Comparison of ENCODE assay signal across 21 mouse cellular contexts in the genomic region with DNA sequence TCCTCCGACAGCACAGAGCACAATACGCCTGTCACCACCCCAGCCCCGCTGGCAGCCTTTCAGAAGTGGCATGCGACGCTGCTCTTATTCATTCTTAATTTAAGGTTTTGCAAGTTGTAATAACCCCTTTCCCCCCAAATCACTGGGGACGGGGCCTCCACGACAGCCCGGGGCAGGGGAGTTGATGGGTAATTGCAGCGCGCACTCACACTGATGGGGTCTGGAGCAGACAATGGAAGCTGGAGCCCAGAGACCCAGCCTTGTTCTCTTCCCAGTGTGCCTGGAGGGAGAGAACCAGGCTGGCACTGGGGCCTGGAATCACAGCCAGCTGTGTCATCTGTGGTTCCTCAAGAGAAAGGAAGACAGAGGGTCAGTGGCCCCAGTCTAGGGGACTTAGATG. TPM values are rescaled to one million over a fixed set of nuclear protein-coding genes. Genes with fewer than 3 reads are reported as not detected.
DNase-seq lines count a peak whose midpoint lies in the region; ATAC-seq and TF ChIP-seq lines count a peak whose summit lies in the region.
"Had no signal": no experiment of that assay in that cellular context is flagged by ENCODE, and none has a peak within 500 bp of the region (broad histone marks: within the 10 kb centered on the region; RNA-seq: fewer than 3 reads in every experiment).

No protein-coding gene starts in this region.

- TF ChIP-seq CTCF in forebrain, postnatal 0 days (IDR thresholded peaks at IDR 0.05; ENCODE audit: low read depth), result no peak

- H3K27ac ChIP-seq in forebrain, embryonic 13.5 days, result peak overlapping the region; percentile 31; the same call in 1 of the 2 replicates
- H3K27ac ChIP-seq in forebrain, embryonic 11.5 days (ENCODE audit: low read depth, low read length), result no peak overlapping the region
- peak overlapping the region; percentile 30 for H3K27ac ChIP-seq in heart, embryonic 16.5 days (ENCODE audit: low read length)
- H3K27ac ChIP-seq in forebrain, postnatal 0 days (ENCODE audit: low read depth, low read length), result no peak overlapping the region
- H3K27ac ChIP-seq: limb, embryonic 12.5 days; midbrain, embryonic 12.5 days had no signal

- no peak for DNase-seq in forebrain, embryonic 11.5 days (ENCODE audit: low spot score)
- DNase-seq in heart, postnatal 4 days, result no peak
- peak; percentile 28 for DNase-seq in retina, postnatal 1 day
- DNase-seq in retina, embryonic 14.5 days (ENCODE audit: low spot score), result no peak
- peak; percentile 26 for DNase-seq in forebrain, postnatal 0 days
- DNase-seq in T-cell, adult 2 months (ENCODE audit: low spot score), result no peak
- DNase-seq: adrenal gland, postnatal 36 days; cerebellum, adult 11 months; cerebellum, adult 9-11 months; gastrocnemius, postnatal 25 days; kidney, postnatal 36 days; lung, adult 18-20 months; lung, postnatal 10 days; right cerebral cortex, postnatal 25 days; spleen, adult 18-20 months had no signal

- peaks cover 16% of the 10 kb centered on the region for H3K4me1 ChIP-seq in forebrain, embryonic 13.5 days
- H3K4me1 ChIP-seq in forebrain, embryonic 11.5 days (replicated peaks; ENCODE audit: control insufficient read depth, insufficient read depth, low read length), result peaks cover 3% of the 10 kb centered on the region; the same call in 1 of the 2 replicates
- H3K4me1 ChIP-seq in heart, embryonic 16.5 days (ENCODE audit: control insufficient read depth, insufficient read depth, low read length), result peaks cover 29% of the 10 kb centered on the region
- H3K4me1 ChIP-seq in forebrain, postnatal 0 days (ENCODE audit: insufficient read depth), result no peaks in the 10 kb centered on the region

- peak; percentile 66; the same call in 1 of the 2 replicates for ATAC-seq in forebrain, embryonic 13.5 days
- ATAC-seq in forebrain, embryonic 11.5 days (replicated peaks; ENCODE audit: low FRiP score), result no peak
- no peak for ATAC-seq in heart, embryonic 16.5 days (replicated peaks; ENCODE audit: extremely low read depth, insufficient read depth, low FRiP score)
- peak; percentile 66 for ATAC-seq in forebrain, postnatal 0 days
- ATAC-seq: intestine, postnatal 0 days had no signal

- peaks cover 13% of the 10 kb centered on the region; the same call in 1 of the 2 replicates for H3K27me3 ChIP-seq in forebrain, embryonic 13.5 days
- no peaks in the 10 kb centered on the region for H3K27me3 ChIP-seq in forebrain, embryonic 11.5 days (ENCODE audit: control insufficient read depth, insufficient read depth, low read length)
- no peaks in the 10 kb centered on the region for H3K27me3 ChIP-seq in heart, embryonic 16.5 days (ENCODE audit: control insufficient read depth, insufficient read depth, low read length)
- H3K27me3 ChIP-seq in forebrain, postnatal 0 days (ENCODE audit: insufficient read depth, low read length), result no peaks in the 10 kb centered on the region

- no peaks in the 10 kb centered on the region for H3K36me3 ChIP-seq in forebrain, embryonic 13.5 days (ENCODE audit: poor library complexity, severe bottlenecking)
- H3K36me3 ChIP-seq in forebrain, embryonic 11.5 days (ENCODE audit: control insufficient read depth, insufficient read depth, low read length), result no peaks in the 10 kb centered on the region
- no peaks in the 10 kb centered on the region for H3K36me3 ChIP-seq in heart, embryonic 16.5 days (ENCODE audit: control insufficient read depth, insufficient read depth)
- H3K36me3 ChIP-seq in forebrain, postnatal 0 days (ENCODE audit: insufficient read depth), result no peaks in the 10 kb centered on the region
- H3K36me3 ChIP-seq: limb, embryonic 12.5 days; midbrain, embryonic 12.5 days had no signal

- H3K4me2 ChIP-seq in forebrain, embryonic 13.5 days, result no peak overlapping the region
- no peak overlapping the region for H3K4me2 ChIP-seq in forebrain, embryonic 11.5 days (ENCODE audit: low read depth, low read length, severe bottlenecking)
- H3K4me2 ChIP-seq in heart, embryonic 16.5 days (ENCODE audit: low read depth, low read length), result no peak overlapping the region
- no peak overlapping the region for H3K4me2 ChIP-seq in forebrain, postnatal 0 days (ENCODE audit: low read depth)
- H3K4me2 ChIP-seq: limb, embryonic 12.5 days; liver, embryonic 11.5 days; midbrain, embryonic 12.5 days had no signal

- WGBS in forebrain, embryonic 13.5 days, result 52% methylated on average over 10 of the region's 10 CpGs
- 76% methylated on average over 10 of the region's 10 CpGs for WGBS in forebrain, embryonic 11.5 days
- WGBS in heart, embryonic 16.5 days, result 66% methylated on average over 10 of the region's 10 CpGs
- 36% methylated on average over 10 of the region's 10 CpGs for WGBS in forebrain, postnatal 0 days

- no peaks in the 10 kb centered on the region for H3K9me3 ChIP-seq in forebrain, embryonic 13.5 days (replicated peaks)
- no peaks in the 10 kb centered on the region for H3K9me3 ChIP-seq in forebrain, embryonic 11.5 days (ENCODE audit: control insufficient read depth, low read length)
- no peaks in the 10 kb centered on the region for H3K9me3 ChIP-seq in heart, embryonic 16.5 days (replicated peaks; ENCODE audit: control insufficient read depth, low read length)
- no peaks in the 10 kb centered on the region for H3K9me3 ChIP-seq in forebrain, postnatal 0 days (ENCODE audit: low read length)
- H3K9me3 ChIP-seq: limb, embryonic 12.5 days; midbrain, embryonic 12.5 days had no signal

- H3K9ac ChIP-seq in forebrain, embryonic 13.5 days, result no peak overlapping the region
- H3K9ac ChIP-seq in forebrain, embryonic 11.5 days (ENCODE audit: low read length), result no peak overlapping the region; the same call in 1 of the 2 replicates
- H3K9ac ChIP-seq in heart, embryonic 16.5 days (ENCODE audit: low read length), result peak overlapping the region; percentile 17; the same call in 1 of the 2 replicates
- no peak overlapping the region for H3K9ac ChIP-seq in forebrain, postnatal 0 days
- H3K9ac ChIP-seq: limb, embryonic 12.5 days; midbrain, embryonic 12.5 days had no signal

- H3K4me3 ChIP-seq in forebrain, embryonic 13.5 days, result no peak overlapping the region
- H3K4me3 ChIP-seq in forebrain, embryonic 11.5 days (ENCODE audit: low read depth, low read length), result no peak overlapping the region
- no peak overlapping the region for H3K4me3 ChIP-seq in heart, embryonic 16.5 days (ENCODE audit: low read length)
- no peak overlapping the region for H3K4me3 ChIP-seq in forebrain, postnatal 0 days (ENCODE audit: low read depth, low read length)
- H3K4me3 ChIP-seq: limb, embryonic 12.5 days; midbrain, embryonic 12.5 days had no signal

RNA-seq across cellular contexts. Expression of gene Casz1, which starts 54.2 kb away (rescaled TPM):
- 1.3 and 1.9 TPM in 2 replicates for polyA plus RNA-seq in forebrain, embryonic 13.5 days (2015; fragmentation: Nextera tagmentation; extraction: Ambion mirVana)
- polyA plus RNA-seq in forebrain, embryonic 11.5 days (2014; fragmentation: Nextera tagmentation; extraction: Ambion mirVana), result 3.4 and 3.6 TPM in 2 replicates
- polyA plus RNA-seq in heart, embryonic 16.5 days (2015; fragmentation: Nextera tagmentation; extraction: Ambion mirVana), result 22.4 and 25.7 TPM in 2 replicates
- total RNA-seq in heart, postnatal 4 days (2021), result 10 to 100 TPM; 79.5 to 82.9 TPM
- 1.2 and 3.1 TPM in 2 replicates for total RNA-seq in forebrain, postnatal 0 days (2014; rRNA removed)
- 0.65 and 1.1 TPM in 2 replicates for polyA plus RNA-seq in forebrain, postnatal 0 days (2015; fragmentation: Nextera tagmentation; extraction: Ambion mirVana)

Comparison
In these comparisons a context has a peak if more than half of its experiments do, and no peak if none do; other contexts are left out.
1. ATAC-seq: peak in forebrain, embryonic 13.5 days (single experiment) and forebrain, postnatal 0 days (single experiment); none in forebrain, embryonic 11.5 days (single experiment) and heart, embryonic 16.5 days (single experiment).
2. H3K27ac ChIP-seq: peak in forebrain, embryonic 13.5 days (single experiment) and heart, embryonic 16.5 days (single experiment); none in forebrain, embryonic 11.5 days (single experiment) and forebrain, postnatal 0 days (single experiment).
3. DNase-seq: peak in retina, postnatal 1 day (single experiment) and forebrain, postnatal 0 days (single experiment); none in forebrain, embryonic 11.5 days (single experiment), heart, postnatal 4 days (single experiment), retina, embryonic 14.5 days (single experiment) and T-cell, adult 2 months (single experiment).